Mouse (Mus musculus) kidney, adult 2 months (tissue): ENCODE measurements around the gene Actl10. TPM values are rescaled to one million over a fixed set of nuclear protein-coding genes. Genes with fewer than 3 reads are reported as not detected.

Experiments used
- DNase-seq: peaks from one replicate; pipeline ENCODE4 v3.0.0; 2021
- H3K27ac ChIP-seq: fragments of 200-500 bp; 2 replicates; pipeline ENCODE4 v1.5.1; 2012; ENCODE audit warnings: low read depth, low read length, control low read depth, inconsistent platforms; ENCODE audit not compliant: insufficient read depth
- H3K27me3 ChIP-seq: fragments of 200-500 bp; replicated peaks from 2 replicates; pipeline ENCODE4 v1.6.1; 2012; ENCODE audit warnings: mild to moderate bottlenecking, moderate library complexity, low read length, inconsistent platforms; ENCODE audit not compliant: control insufficient read depth, insufficient read depth
- H3K36me3 ChIP-seq: fragments of 200-500 bp; 2 replicates; pipeline ENCODE4 v1.6.1; 2012; ENCODE audit warnings: mild to moderate bottlenecking, moderate library complexity, low read length, inconsistent platforms; ENCODE audit not compliant: control insufficient read depth, insufficient read depth
- H3K4me1 ChIP-seq: fragments of 200-500 bp; 2 replicates; pipeline ENCODE4 v1.6.1; 2011; ENCODE audit warnings: low read length; ENCODE audit not compliant: control insufficient read depth, insufficient read depth
- H3K4me3 ChIP-seq: fragments of 200-500 bp; 2 replicates; pipeline ENCODE4 v1.5.1; 2011; ENCODE audit warnings: mild to moderate bottlenecking, low read depth, low read length, control low read depth; ENCODE audit not compliant: insufficient read depth
- CTCF ChIP-seq: fragments of 200-500 bp; conservative IDR thresholded peaks from 2 replicates; pipeline ENCODE4 v1.5.1; 2011; ENCODE audit warnings: low read depth, mild to moderate bottlenecking, control low read depth, low read length, moderate library complexity, mixed read lengths; ENCODE audit not compliant: insufficient read depth, insufficient read length
- POLR2A ChIP-seq: fragments of 200-500 bp; IDR thresholded peaks from one replicate; pipeline ENCODE4 v1.6.1; 2011; ENCODE audit warnings: low read depth, low read length, control low read depth
- WGBS: fragments of 180-500 bp; shearing (Covaris S2); methylation state at CpG from one replicate; pipeline ENCODE4 v1.1.7; 2018; 5-methylcytosine and 5-hydroxymethylcytosine counted together
- polyA plus RNA-seq: library from polyadenylated mRNA; depleted of rRNA; stranded (reverse); fragments of >200 nt; gene quantifications from 2 replicates; pipeline ENCODE4 v1.2.3, GENCODE M21; 2012

Actl10 gene
- polyA plus RNA-seq, 1 experiment, result not detected

DNA sequence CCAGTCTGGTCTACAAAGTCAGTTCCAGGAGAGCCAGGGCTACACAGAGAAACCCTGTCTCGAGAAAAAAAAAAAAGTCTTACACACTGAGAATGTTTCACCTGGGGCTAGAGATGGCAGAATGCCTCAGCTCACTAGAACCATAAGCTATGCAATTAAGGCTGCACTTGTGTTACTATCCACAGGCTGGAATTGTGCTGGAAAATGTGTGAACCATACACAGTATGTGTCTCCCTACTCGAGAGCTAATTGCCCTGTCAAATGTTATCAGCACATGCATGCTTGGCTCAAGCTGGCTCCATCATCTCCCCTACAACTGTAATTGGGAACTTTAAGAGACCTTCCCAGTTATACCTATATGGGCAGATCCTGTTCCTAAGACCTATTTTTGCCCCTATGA, 639 bp upstream of the Actl10 start:
- Histone ChIP-seq H3K36me3 (no peaks in the 10 kb centered on the region), H3K27me3 (no peaks in the 10 kb centered on the region), H3K27ac (no peak overlapping the region), H3K4me3 (no peak overlapping the region), H3K4me1 (no peaks in the 10 kb centered on the region)
- DNase-seq, result no peak
- WGBS, result 88% methylated on average over 2 of the region's 2 CpGs
- no peak for TF ChIP-seq CTCF
- no peak for TF ChIP-seq POLR2A

GRCm38 (mm10) chr2:154551927-154552326, 351 bp downstream of the Actl10 start:
- Histone ChIP-seq H3K4me3 (no peak overlapping the region), H3K27me3 (no peaks in the 10 kb centered on the region), H3K36me3 (no peaks in the 10 kb centered on the region), H3K27ac (no peak overlapping the region), H3K4me1 (no peaks in the 10 kb centered on the region)
- 41% methylated on average over 21 of the region's 21 CpGs for WGBS
- DNase-seq, result no peak
- TF ChIP-seq POLR2A (no peak), CTCF (no peak)

- peak; percentile 72 for DNase-seq
- H3K36me3 ChIP-seq, result no peaks in the 10 kb centered on the region
- TF ChIP-seq POLR2A, result no peak
- TF ChIP-seq CTCF, result peak; percentile 67
- no peak overlapping the region for H3K27ac ChIP-seq
- WGBS, result 19% methylated on average over 27 of the region's 27 CpGs
- H3K4me1 ChIP-seq, result no peaks in the 10 kb centered on the region
- H3K27me3 ChIP-seq, result no peaks in the 10 kb centered on the region
- peak overlapping the region; percentile 11; the same call in 1 of the 2 replicates for H3K4me3 ChIP-seq
Measured at GRCm38 (mm10) chr2:154552424-154552907, 890 bp downstream of the Actl10 start.

DNA sequence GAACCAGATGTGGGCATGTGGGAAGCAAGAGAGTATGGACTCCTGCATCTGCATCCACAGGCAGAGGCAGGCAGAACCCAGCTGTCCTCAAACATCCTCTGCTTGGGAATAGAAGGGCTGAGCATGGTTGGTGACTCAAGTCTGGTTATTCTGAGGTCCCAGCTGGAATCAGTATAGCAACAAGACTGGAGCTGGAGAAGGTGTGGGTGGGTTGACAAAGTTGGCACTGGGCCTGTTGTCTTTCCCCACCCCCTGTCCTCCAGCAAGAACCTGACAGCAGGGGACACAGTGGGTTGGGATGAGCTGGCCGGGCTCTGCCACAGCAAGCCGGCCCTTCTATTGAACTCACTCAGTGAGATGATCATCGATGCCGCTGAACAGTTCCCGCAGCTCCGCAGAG, 3.7 kb downstream of the Actl10 start:
- H3K27me3 ChIP-seq, result no peaks in the 10 kb centered on the region
- no peaks in the 10 kb centered on the region for H3K4me1 ChIP-seq
- no peak overlapping the region for H3K27ac ChIP-seq
- no peak for DNase-seq
- no peak overlapping the region for H3K4me3 ChIP-seq
- no peaks in the 10 kb centered on the region for H3K36me3 ChIP-seq
- TF ChIP-seq CTCF, result no peak
- no peak for TF ChIP-seq POLR2A
- WGBS, result 95% methylated on average over 6 of the region's 6 CpGs

DNA sequence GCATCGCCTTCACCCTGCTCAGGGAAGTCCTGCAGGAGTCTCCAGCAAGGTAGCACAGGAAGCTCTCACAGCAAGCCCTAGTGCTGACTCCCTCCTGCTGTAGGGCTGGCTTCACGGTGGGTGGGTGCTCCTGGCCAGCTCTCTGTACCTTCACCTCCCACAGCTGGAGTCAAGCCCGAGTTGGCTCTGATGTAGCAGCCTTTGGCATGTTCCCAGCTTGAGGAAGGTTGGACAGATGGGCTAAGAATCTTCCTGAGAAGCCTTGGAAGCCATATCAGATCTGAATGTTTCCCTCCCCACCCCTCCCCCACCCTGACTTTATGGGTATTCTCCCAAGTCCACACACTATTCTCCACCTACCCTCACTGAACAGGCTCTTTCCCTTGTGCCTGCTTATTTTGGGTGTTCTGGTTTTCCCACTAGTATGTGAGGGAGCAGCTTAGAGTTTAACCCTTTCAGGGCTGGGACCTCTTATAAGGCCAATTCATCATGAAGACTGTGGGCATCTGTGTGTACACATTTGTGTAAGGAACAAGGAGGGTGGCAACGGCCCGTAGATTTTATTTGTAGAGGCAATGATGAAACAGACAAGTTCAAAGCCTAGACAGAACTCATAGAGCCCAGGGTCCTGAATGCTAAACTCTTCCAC, 5.7 kb downstream of the Actl10 start:
- H3K4me3 ChIP-seq, result no peak overlapping the region
- H3K4me1 ChIP-seq, result no peaks in the 10 kb centered on the region
- no peaks in the 10 kb centered on the region for H3K36me3 ChIP-seq
- WGBS, result 53% methylated on average over 5 of the region's 5 CpGs
- H3K27me3 ChIP-seq, result no peaks in the 10 kb centered on the region
- no peak for TF ChIP-seq CTCF
- no peak for TF ChIP-seq POLR2A
- peak; percentile 42 for DNase-seq
- no peak overlapping the region for H3K27ac ChIP-seq

DNA sequence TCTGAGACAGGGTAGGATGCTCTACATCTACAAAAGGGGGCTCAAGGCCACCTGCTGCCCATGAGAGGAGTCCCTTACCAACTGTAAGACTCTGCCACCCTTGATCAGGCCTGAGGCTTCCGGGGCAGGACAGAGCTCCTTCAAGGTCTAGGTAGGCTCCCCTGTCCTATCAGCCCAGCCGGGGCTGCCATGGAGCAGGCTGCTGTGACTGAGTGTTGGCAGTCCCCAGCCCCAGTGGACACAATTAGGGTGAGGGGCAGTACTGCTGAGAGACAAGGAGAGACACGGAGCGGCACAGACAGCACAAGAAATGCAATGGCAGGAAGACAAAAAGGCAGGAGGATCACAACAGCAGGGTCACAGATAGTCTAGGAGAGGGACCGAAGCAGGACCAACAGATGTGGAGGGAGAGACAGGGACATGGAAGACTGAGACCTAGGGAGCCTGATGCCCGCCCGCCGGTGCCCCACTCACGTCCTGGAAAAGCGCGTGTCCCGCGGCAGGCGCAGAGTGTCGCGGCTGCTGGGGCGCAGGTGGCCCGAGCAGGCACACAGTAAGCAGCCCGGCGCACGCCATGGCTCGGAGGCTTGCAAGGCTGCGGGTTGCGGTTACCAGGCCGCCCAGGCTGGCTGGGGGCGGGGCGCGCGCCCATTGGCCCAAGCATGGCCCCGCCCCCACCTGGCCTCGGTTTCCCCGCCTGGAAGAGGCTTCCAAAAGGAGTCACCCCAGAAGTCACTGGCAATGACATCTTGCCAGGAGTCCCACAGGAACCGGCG, 6.9 kb downstream of the Actl10 start, which contains the start of gene Necab3:
Necab3 (minus strand) TSS at position 627 of the 776 bp plus-strand sequence.
- DNase-seq, result no peak
- TF ChIP-seq CTCF (no peak), POLR2A (no peak)
- H3K36me3 ChIP-seq, result no peaks in the 10 kb centered on the region
- 0 out of 2 replicates have a peak within 1 kb of the TSS, but pooled peaks have one; percentile 4 for H3K4me3 ChIP-seq
- no peak within 1 kb of the TSS for H3K27ac ChIP-seq
- H3K27me3 ChIP-seq, result no peaks in the 10 kb centered on the region
- H3K4me1 ChIP-seq, result no peaks in the 10 kb centered on the region
- 20% methylated on average over 34 of the region's 34 CpGs for WGBS

DNA sequence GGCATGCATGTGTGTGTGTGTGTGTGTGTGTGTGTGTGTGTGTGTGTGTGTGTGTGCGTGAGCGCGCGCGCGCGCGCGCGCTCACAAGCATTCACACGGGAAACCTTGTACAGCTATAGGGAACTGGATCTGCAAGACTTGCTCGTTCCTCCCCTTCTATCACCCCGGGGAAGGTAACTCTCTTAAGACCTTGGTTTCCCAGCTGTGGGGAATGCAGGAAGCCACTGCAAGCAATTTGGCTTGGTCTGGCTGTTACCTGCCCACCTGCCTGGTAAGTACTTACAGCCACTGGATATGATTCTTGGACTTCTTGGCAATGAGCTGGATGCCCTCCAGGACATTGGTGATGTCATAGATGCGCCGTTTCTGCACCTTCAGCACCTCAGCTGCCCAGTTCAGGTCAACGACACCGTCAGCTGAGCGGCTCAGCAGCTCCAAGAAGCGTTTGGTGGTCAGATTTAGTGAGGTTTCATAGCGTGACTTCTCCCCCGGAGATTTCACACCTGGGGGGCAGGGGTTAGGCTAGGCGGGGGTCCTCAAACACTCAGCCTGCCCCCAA, 12.1 kb downstream of the Actl10 start:
- DNase-seq, result peak; percentile 86
- no peak for TF ChIP-seq CTCF
- no peak for TF ChIP-seq POLR2A
- 79% methylated on average over 22 of the region's 22 CpGs for WGBS

More for the DNA sequence above, 12.1 kb downstream of the Actl10 start:
- Histone ChIP-seq H3K27me3 (no peaks in the 10 kb centered on the region), H3K36me3 (no peaks in the 10 kb centered on the region), H3K27ac (peak overlapping the region; percentile 68; the same call in 1 of the 2 replicates), H3K4me1 (no peaks in the 10 kb centered on the region; the same call in 1 of the 2 replicates), H3K4me3 (no peak overlapping the region)
